Mouse (Mus musculus) stomach, embryonic 14.5 days (tissue): ENCODE results near the gene Srebf2. TPM values are rescaled to one million over a fixed set of nuclear protein-coding genes. Genes with fewer than 3 reads are reported as not detected.

Experiments used
- ATAC-seq: fragments of 200-750 bp; cut with Nextera tagmentation; 2 replicates; pipeline ENCODE4 v1.8.0; 2017; ENCODE audit warnings: low read depth, moderate TSS enrichment; ENCODE audit not compliant: insufficient number of reproducible peaks, insufficient read depth, low FRiP score
- H3K27ac ChIP-seq: fragments of 300-500 bp; sonication (generic); 2 replicates; pipeline ENCODE4 v1.5.1; 2014; ENCODE audit warnings: mild to moderate bottlenecking, low read length, moderate library complexity, mixed read lengths
- H3K27me3 ChIP-seq: fragments of 300-500 bp; sonication (generic); 2 replicates; pipeline ENCODE4 v1.6.1; 2014; ENCODE audit warnings: low read length, control low read depth, mixed read lengths; ENCODE audit not compliant: control insufficient read depth, insufficient read depth
- H3K36me3 ChIP-seq: fragments of 300-500 bp; sonication (generic); 2 replicates; pipeline ENCODE4 v1.6.1; 2014; ENCODE audit warnings: mild to moderate bottlenecking, control low read depth, low read length, moderate library complexity, mixed read lengths; ENCODE audit not compliant: control insufficient read depth, insufficient read depth
- H3K4me1 ChIP-seq: fragments of 300-500 bp; sonication (generic); 2 replicates; pipeline ENCODE4 v1.6.1; 2014; ENCODE audit warnings: low read length, control low read depth, mixed read lengths; ENCODE audit not compliant: control insufficient read depth, insufficient read depth
- H3K4me2 ChIP-seq: fragments of 300-500 bp; sonication (generic); replicated peaks from 2 replicates; pipeline ENCODE4 v1.6.1; 2014; ENCODE audit warnings: low read depth, low read length, control low read depth
- H3K4me3 ChIP-seq: fragments of 300-500 bp; sonication (generic); 2 replicates; pipeline ENCODE4 v1.5.1; 2014; ENCODE audit warnings: low read depth, low read length, control low read depth
- H3K9ac ChIP-seq: fragments of 300-500 bp; sonication (generic); replicated peaks from 2 replicates; pipeline ENCODE4 v1.6.1; 2014; ENCODE audit warnings: low read depth, mild to moderate bottlenecking, control low read depth, low read length, moderate library complexity, mixed read lengths
- H3K9me3 ChIP-seq: fragments of 300-500 bp; sonication (generic); 2 replicates; pipeline ENCODE4 v1.6.1; 2016; ENCODE audit warnings: low read depth, low read length, control low read depth; ENCODE audit not compliant: control insufficient read depth
- WGBS: fragments of 180-500 bp; shearing (Covaris S2); extraction: QIAGEN DNeasy Blood & Tissue Kit; methylation state at CpG from one replicate; pipeline ENCODE4 v1.1.7; 2014; 5-methylcytosine and 5-hydroxymethylcytosine counted together
- polyA plus RNA-seq: library from polyadenylated mRNA; unstranded; fragments of >200 nt; fragmentation: Nextera tagmentation; extraction: Ambion mirVana; gene quantifications from 2 replicates; pipeline ENCODE4 v1.2.1, GENCODE M21; 2014

Gene Srebf2
- polyA plus RNA-seq, 1 experiment from 2014 or later: 128 TPM

DNA sequence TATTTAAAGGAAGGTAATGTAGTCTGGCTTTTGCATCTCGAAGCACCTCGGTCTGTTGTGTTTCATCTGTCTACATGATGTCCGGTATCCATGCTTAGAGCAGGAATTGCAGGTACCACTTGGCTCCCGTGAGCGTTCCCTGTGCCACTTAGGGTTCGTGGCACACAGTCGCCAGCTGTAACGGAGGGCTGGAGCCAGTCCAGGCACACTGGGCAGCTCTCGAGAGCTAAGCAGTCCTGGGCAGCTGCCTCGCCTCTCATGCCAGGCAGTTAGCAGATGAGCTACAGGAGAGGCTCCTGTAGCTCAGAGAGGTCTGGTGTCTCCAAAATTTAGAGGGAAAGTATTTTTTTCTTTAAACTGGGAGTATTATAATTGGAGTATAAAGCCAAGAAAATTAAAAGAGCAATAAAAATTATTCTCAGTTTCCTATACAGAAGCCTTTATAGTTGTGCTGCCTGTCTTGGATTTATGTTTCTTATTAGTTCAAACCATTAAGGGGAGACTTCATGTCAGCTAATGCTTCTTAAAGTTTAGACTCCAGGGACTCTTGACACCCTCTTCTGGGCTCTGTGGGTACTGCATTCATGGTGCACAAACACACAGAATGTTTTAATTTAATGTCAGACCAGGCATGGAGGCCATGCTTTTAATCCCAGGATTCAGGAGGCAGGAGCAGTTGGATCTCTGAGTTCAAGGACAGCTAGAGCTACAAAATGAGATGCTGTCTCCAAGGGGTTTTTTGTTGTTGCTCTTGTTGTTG lies 41.7 kb downstream of the Srebf2 start:
- no peaks in the 10 kb centered on the region for H3K9me3 ChIP-seq
- ATAC-seq: no peak
- no peaks in the 10 kb centered on the region for H3K4me1 ChIP-seq
- peaks cover 90% of the 10 kb centered on the region for H3K36me3 ChIP-seq
- no peak overlapping the region for H3K4me3 ChIP-seq
- H3K9ac ChIP-seq: no peak overlapping the region
- WGBS: 96% methylated on average over 10 of the region's 10 CpGs
- no peaks in the 10 kb centered on the region for H3K27me3 ChIP-seq
- no peak overlapping the region for H3K4me2 ChIP-seq
- no peak overlapping the region for H3K27ac ChIP-seq

DNA sequence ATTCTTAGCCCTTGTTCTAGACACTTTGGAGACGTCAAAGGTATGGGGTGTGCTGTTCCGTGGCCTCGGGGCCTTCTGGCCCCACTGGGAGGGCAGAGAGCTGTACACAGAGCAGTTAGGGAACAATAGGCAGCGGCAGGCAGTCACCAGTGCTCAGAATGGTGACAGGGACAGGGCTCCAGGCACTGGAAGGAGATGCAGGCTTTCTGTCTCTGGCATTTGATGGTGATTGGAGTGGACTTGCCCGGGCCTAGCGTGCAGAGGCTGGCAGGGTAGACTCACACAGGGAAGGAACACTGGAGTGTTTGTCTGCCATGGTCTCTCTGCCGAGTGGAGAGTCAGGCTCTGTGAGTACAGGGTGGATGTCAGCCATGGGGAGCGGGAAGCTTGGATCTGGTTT lies 45.6 kb downstream of the Srebf2 start:
- Histone ChIP-seq H3K9ac (no peak overlapping the region), H3K4me3 (no peak overlapping the region), H3K27ac (no peak overlapping the region), H3K27me3 (no peaks in the 10 kb centered on the region), H3K4me1 (no peaks in the 10 kb centered on the region), H3K9me3 (no peaks in the 10 kb centered on the region), H3K36me3 (peaks cover 90% of the 10 kb centered on the region), H3K4me2 (no peak overlapping the region)
- ATAC-seq: no peak
- 90% methylated on average over 8 of the region's 8 CpGs for WGBS

GRCm38 (mm10) chr15:82196300-82196699 lies 49.3 kb downstream of the Srebf2 start:
- no peak overlapping the region for H3K9ac ChIP-seq
- peaks cover 97% of the 10 kb centered on the region for H3K36me3 ChIP-seq
- H3K4me1 ChIP-seq: no peaks in the 10 kb centered on the region
- no peak overlapping the region for H3K4me3 ChIP-seq
- no peak overlapping the region for H3K27ac ChIP-seq
- no peak overlapping the region for H3K4me2 ChIP-seq
- no peak for ATAC-seq
- H3K9me3 ChIP-seq: no peaks in the 10 kb centered on the region
- no peaks in the 10 kb centered on the region for H3K27me3 ChIP-seq
- 90% methylated on average over 12 of the region's 12 CpGs for WGBS

DNA sequence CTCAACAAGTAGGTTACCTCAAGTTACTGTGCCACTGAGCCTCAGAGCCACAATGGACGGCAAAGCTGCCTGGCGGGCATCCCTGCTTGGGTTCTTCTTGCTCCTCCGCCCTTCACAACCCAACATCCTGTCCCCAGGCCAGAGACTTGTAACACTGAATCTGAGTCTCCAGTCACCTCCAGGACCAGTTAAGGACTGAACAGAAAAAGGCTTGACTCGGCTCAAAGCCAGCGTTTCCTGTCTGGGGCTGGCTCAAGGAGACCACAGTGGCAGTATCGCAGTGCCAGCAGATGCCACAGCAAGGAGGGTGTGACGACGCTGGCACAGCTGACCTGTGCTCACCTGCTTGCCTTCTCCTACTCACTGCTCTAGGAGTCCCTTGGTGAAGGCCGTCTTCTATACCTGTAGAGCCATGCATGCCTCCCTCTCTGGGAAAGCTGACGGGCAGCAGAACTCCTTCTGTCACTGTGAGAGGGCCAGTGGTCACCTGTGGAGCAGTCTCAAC lies 50.3 kb downstream of the Srebf2 start:
- ATAC-seq: no peak
- Histone ChIP-seq H3K36me3 (peaks cover 97% of the 10 kb centered on the region), H3K9me3 (no peaks in the 10 kb centered on the region), H3K4me1 (no peaks in the 10 kb centered on the region), H3K27me3 (no peaks in the 10 kb centered on the region), H3K9ac (no peak overlapping the region), H3K4me3 (no peak overlapping the region), H3K4me2 (no peak overlapping the region), H3K27ac (no peak overlapping the region)
- 93% methylated on average over 10 of the region's 10 CpGs for WGBS

GRCm38 (mm10) chr15:82197937-82198336 lies 51.0 kb downstream of the Srebf2 start:
- Histone ChIP-seq H3K36me3 (peaks cover 97% of the 10 kb centered on the region), H3K27me3 (no peaks in the 10 kb centered on the region), H3K4me1 (no peaks in the 10 kb centered on the region), H3K27ac (no peak overlapping the region), H3K4me3 (no peak overlapping the region), H3K9me3 (no peaks in the 10 kb centered on the region), H3K9ac (no peak overlapping the region), H3K4me2 (no peak overlapping the region)
- ATAC-seq: no peak
- 90% methylated on average over 11 of the region's 11 CpGs for WGBS

GRCm38 (mm10) chr15:82198342-82198741 lies 51.4 kb downstream of the Srebf2 start:
- WGBS: 89% methylated on average over 7 of the region's 7 CpGs
- Histone ChIP-seq H3K9ac (no peak overlapping the region), H3K4me1 (no peaks in the 10 kb centered on the region), H3K4me2 (no peak overlapping the region), H3K36me3 (peaks cover 97% of the 10 kb centered on the region), H3K4me3 (no peak overlapping the region), H3K9me3 (no peaks in the 10 kb centered on the region), H3K27ac (no peak overlapping the region), H3K27me3 (no peaks in the 10 kb centered on the region)
- ATAC-seq: no peak

GRCm38 (mm10) chr15:82199546-82199945 lies 52.6 kb downstream of the Srebf2 start:
- Histone ChIP-seq H3K4me1 (no peaks in the 10 kb centered on the region), H3K36me3 (peaks cover 92% of the 10 kb centered on the region), H3K27me3 (no peaks in the 10 kb centered on the region), H3K27ac (no peak overlapping the region), H3K9ac (no peak overlapping the region), H3K4me3 (no peak overlapping the region), H3K9me3 (no peaks in the 10 kb centered on the region), H3K4me2 (no peak overlapping the region)
- ATAC-seq: no peak
- 91% methylated on average over 12 of the region's 12 CpGs for WGBS

DNA sequence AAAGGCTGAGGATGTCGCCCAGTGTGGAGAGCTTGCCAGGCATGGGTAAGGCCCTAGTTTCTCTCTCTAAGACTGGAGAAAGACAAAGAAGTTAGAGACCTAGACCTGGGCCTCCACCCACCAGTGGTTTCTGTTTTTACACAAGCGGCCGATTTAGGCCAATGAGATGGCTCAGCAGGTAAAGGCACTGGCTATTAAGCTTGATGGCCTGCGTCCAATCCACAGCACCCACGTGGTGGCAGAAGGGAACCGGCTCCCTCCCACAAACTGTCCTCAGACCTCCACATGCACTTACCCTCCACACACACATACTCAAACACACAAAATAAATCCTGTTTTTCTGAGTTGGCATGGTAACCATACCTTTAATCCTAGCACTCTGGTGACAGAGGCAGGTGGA lies 55.1 kb downstream of the Srebf2 start:
- H3K4me1 ChIP-seq: peaks cover 11% of the 10 kb centered on the region; the same call in 1 of the 2 replicates
- no peak overlapping the region for H3K4me3 ChIP-seq
- no peak overlapping the region for H3K4me2 ChIP-seq
- WGBS: 90% methylated on average over 6 of the region's 6 CpGs
- peaks cover 81% of the 10 kb centered on the region for H3K36me3 ChIP-seq
- H3K9ac ChIP-seq: no peak overlapping the region
- no peak for ATAC-seq
- H3K27me3 ChIP-seq: peaks cover 21% of the 10 kb centered on the region
- no peaks in the 10 kb centered on the region for H3K9me3 ChIP-seq
- no peak overlapping the region for H3K27ac ChIP-seq

DNA sequence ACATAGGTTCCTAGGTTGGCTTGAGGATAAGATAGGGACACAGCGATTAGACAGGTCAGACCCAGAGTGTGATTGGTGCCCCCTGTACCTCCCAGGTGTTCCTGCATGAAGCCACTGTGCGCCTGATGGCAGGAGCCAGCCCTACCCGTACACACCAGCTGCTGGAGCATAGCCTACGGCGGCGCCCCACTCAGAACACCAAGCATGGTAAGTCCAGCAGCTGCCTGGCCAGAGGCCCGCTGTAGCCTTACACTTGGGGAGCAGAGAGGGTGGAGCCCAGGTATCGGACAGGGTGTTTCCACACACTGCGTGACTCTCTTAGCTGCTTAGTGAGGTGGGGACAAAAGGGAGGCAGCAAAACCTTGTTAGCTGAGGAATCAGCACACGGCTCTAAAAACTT lies 56.1 kb downstream of the Srebf2 start:
- Histone ChIP-seq H3K9ac (no peak overlapping the region), H3K36me3 (peaks cover 71% of the 10 kb centered on the region), H3K4me3 (no peak overlapping the region), H3K4me2 (no peak overlapping the region), H3K27ac (no peak overlapping the region), H3K9me3 (no peaks in the 10 kb centered on the region), H3K4me1 (peaks cover 11% of the 10 kb centered on the region; the same call in 1 of the 2 replicates), H3K27me3 (peaks cover 29% of the 10 kb centered on the region)
- no peak for ATAC-seq
- 93% methylated on average over 10 of the region's 10 CpGs for WGBS
